ENCODE assay signal across 18 mouse cellular contexts in the genomic region with DNA sequence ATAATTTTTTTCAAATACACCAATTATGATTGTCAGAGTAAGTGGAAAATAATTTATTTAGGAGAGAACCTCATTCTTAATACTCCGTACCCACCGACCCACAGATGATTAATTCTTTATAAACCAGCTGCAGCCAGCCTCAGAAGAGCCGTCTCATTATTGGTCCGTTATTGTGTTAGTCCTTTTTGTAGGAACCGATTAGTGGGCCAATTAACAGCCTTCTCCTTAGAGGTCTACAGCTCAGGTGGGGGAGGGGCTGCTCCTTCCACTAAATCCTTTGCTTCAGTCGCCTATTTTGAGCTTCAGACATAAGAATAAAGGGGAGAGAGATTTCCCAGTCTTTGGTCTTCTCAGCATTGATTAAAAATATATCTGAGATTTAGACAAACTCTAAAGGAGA.
A peak's percentile ranks its signal among the peaks of the same experiment; 100 is the strongest.
DNase-seq lines count a peak whose midpoint lies in the region; ATAC-seq lines count a peak whose summit lies in the region.
"Had no signal": no experiment of that assay in that cellular context is flagged by ENCODE, and none has a peak within 500 bp of the region (broad histone marks: within the 10 kb centered on the region; RNA-seq: fewer than 3 reads in every experiment).

No protein-coding gene starts in this region.

- H3K4me1 ChIP-seq in midbrain, embryonic 11.5 days (ENCODE audit: control insufficient read depth, insufficient read depth, low read length) = no peaks in the 10 kb centered on the region
- no peaks in the 10 kb centered on the region for H3K4me1 ChIP-seq in midbrain, embryonic 10.5 days
- 0 out of 2 replicates have a peak, but pooled peaks cover 3% of the 10 kb centered on the region for H3K4me1 ChIP-seq in forebrain, embryonic 15.5 days
- no peaks in the 10 kb centered on the region for H3K4me1 ChIP-seq in midbrain, embryonic 12.5 days
- H3K4me1 ChIP-seq: embryonic facial prominence, embryonic 15.5 days; neural tube, embryonic 12.5 days had no signal

- H3K9me3 ChIP-seq in midbrain, embryonic 11.5 days (ENCODE audit: control insufficient read depth, low read length) = no peaks in the 10 kb centered on the region
- H3K9me3 ChIP-seq in midbrain, embryonic 10.5 days (replicated peaks) = no peaks in the 10 kb centered on the region
- H3K9me3 ChIP-seq in forebrain, embryonic 15.5 days = no peaks in the 10 kb centered on the region
- no peaks in the 10 kb centered on the region for H3K9me3 ChIP-seq in midbrain, embryonic 12.5 days
- H3K9me3 ChIP-seq: embryonic facial prominence, embryonic 15.5 days; neural tube, embryonic 12.5 days had no signal

- H3K27ac ChIP-seq in midbrain, embryonic 11.5 days (ENCODE audit: low read depth, low read length) = no peak overlapping the region
- H3K27ac ChIP-seq in midbrain, embryonic 10.5 days (replicated peaks) = no peak overlapping the region
- no peak overlapping the region for H3K27ac ChIP-seq in forebrain, embryonic 15.5 days (replicated peaks)
- no peak overlapping the region for H3K27ac ChIP-seq in midbrain, embryonic 12.5 days (replicated peaks)
- H3K27ac ChIP-seq: embryonic facial prominence, embryonic 15.5 days; gastrocnemius, adult 2 months; neural tube, embryonic 12.5 days had no signal

- WGBS in midbrain, embryonic 11.5 days = 60% methylated on average over 6 of the region's 6 CpGs
- 65% methylated on average over 6 of the region's 6 CpGs for WGBS in midbrain, embryonic 10.5 days
- WGBS in forebrain, embryonic 15.5 days = 4% methylated on average over 6 of the region's 6 CpGs
- 42% methylated on average over 6 of the region's 6 CpGs for WGBS in midbrain, embryonic 12.5 days

- no peaks in the 10 kb centered on the region for H3K36me3 ChIP-seq in midbrain, embryonic 11.5 days (ENCODE audit: control insufficient read depth, insufficient read depth, low read length)
- no peaks in the 10 kb centered on the region for H3K36me3 ChIP-seq in midbrain, embryonic 10.5 days
- H3K36me3 ChIP-seq in forebrain, embryonic 15.5 days = no peaks in the 10 kb centered on the region
- no peaks in the 10 kb centered on the region for H3K36me3 ChIP-seq in midbrain, embryonic 12.5 days
- H3K36me3 ChIP-seq: embryonic facial prominence, embryonic 15.5 days; neural tube, embryonic 12.5 days had no signal

- no peak overlapping the region for H3K4me2 ChIP-seq in midbrain, embryonic 11.5 days
- H3K4me2 ChIP-seq in forebrain, embryonic 15.5 days (replicated peaks) = no peak overlapping the region
- H3K4me2 ChIP-seq in midbrain, embryonic 12.5 days (replicated peaks) = no peak overlapping the region
- H3K4me2 ChIP-seq: embryonic facial prominence, embryonic 15.5 days; heart, embryonic 11.5 days; neural tube, embryonic 12.5 days had no signal

- no peak overlapping the region for H3K4me3 ChIP-seq in midbrain, embryonic 11.5 days (ENCODE audit: low read depth, low read length)
- no peak overlapping the region for H3K4me3 ChIP-seq in midbrain, embryonic 10.5 days
- no peak overlapping the region for H3K4me3 ChIP-seq in forebrain, embryonic 15.5 days
- H3K4me3 ChIP-seq in midbrain, embryonic 12.5 days = no peak overlapping the region
- H3K4me3 ChIP-seq: embryonic facial prominence, embryonic 15.5 days; gastrocnemius, adult 2 months; neural tube, embryonic 12.5 days had no signal

- H3K27me3 ChIP-seq in midbrain, embryonic 11.5 days (ENCODE audit: control insufficient read depth, insufficient read depth, low read length) = no peaks in the 10 kb centered on the region
- no peaks in the 10 kb centered on the region for H3K27me3 ChIP-seq in midbrain, embryonic 10.5 days (ENCODE audit: low read depth, poor library complexity, severe bottlenecking)
- no peaks in the 10 kb centered on the region for H3K27me3 ChIP-seq in forebrain, embryonic 15.5 days
- no peaks in the 10 kb centered on the region for H3K27me3 ChIP-seq in midbrain, embryonic 12.5 days
- H3K27me3 ChIP-seq: embryonic facial prominence, embryonic 15.5 days; neural tube, embryonic 12.5 days had no signal

- H3K9ac ChIP-seq in midbrain, embryonic 11.5 days (ENCODE audit: low read length) = no peak overlapping the region
- H3K9ac ChIP-seq in forebrain, embryonic 15.5 days (replicated peaks) = no peak overlapping the region
- H3K9ac ChIP-seq in midbrain, embryonic 12.5 days (replicated peaks) = no peak overlapping the region
- H3K9ac ChIP-seq: embryonic facial prominence, embryonic 15.5 days; neural tube, embryonic 12.5 days had no signal

- ATAC-seq in midbrain, embryonic 11.5 days (ENCODE audit: low FRiP score) = peak; percentile 69
- ATAC-seq in forebrain, embryonic 15.5 days (replicated peaks) = peak; percentile 88
- peak; percentile 84 for ATAC-seq in midbrain, embryonic 12.5 days (ENCODE audit: low FRiP score, low read depth)

- no peak for DNase-seq in midbrain, embryonic 11.5 days (ENCODE audit: low spot score, missing footprints)
- DNase-seq in midbrain, embryonic 10.5 days (ENCODE audit: low spot score) = no peak
- DNase-seq in retina, postnatal 1 day = peak; percentile 72
- no peak for DNase-seq in spleen, postnatal 10 days (ENCODE audit: low spot score in 2 of 2)
- no peak for DNase-seq in cerebellum, postnatal 4 days (ENCODE audit: low spot score in 2 of 2)
- no peak for DNase-seq in heart, adult 8-10 months (ENCODE audit: low spot score)
- DNase-seq: adrenal gland, postnatal 10 days; cerebellum, adult 18-20 months; gastrocnemius, adult 2 months; heart, postnatal 14 days; layer of hippocampus, postnatal 36 days; lung, adult 18-20 months; thymus, adult 18-20 months had no signal
